Mouse (Mus musculus): ENCODE measurements at regions not wholly inside any gene's neighbourhood (a gene's known extent, or its start where the extent isn't known, plus 50 kb on each side); places are given as distances from the start of the nearest gene placed in this dataset.

DNA sequence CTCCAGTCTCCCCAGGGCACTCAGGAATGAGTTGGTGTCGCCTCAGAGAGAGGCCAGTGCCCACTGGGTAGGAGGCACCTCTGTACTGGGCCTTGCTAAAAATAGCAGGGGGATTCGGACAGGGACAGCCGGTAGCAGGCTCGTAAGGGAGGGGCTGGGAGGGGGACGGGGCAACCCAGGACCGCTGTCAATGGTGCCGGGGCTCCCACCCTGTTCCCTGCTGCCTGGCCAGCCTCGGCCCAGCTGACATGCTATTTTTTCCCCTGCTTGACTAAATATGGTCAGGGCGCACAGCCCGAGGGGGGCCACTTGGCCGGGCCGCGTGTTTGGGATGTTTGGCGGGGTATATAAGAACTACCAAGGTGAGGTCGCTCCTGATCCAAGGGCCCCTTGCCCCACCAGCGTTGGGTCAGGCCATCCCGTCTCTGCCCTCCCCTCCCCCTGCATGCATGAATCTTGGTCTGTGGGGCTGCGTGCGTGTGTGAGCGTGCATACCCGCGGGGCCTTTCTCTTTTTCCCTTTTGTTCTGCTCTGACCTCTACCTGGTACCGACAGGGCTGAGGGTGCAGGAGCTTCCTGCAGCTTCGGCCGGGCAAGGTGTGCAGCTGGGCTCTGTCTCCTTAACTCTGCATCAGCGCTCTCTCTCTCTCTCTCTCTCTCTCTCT is 50.9 kb upstream of the Gata5 start:
- TF ChIP-seq GATA1 (IDR thresholded peaks at IDR 0.05; ENCODE audit: borderline replicate concordance, low read length) (no peak), FLI1 (IDR thresholded peaks at IDR 0.05; ENCODE audit: low read length) (no peak)

All from megakaryocyte, embryonic 14.5 days (primary cell).